9 mouse cellular contexts compared by ENCODE assay signal in genomic region chr13:56112980-56113379, GRCm38 (mm10). TPM values are rescaled to one million over a fixed set of nuclear protein-coding genes. Genes with fewer than 3 reads are reported as not detected.
A peak's percentile ranks its signal among the peaks of the same experiment; 100 is the strongest.
DNase-seq lines count a peak whose midpoint lies in the region; ATAC-seq and TF ChIP-seq lines count a peak whose summit lies in the region.
"Had no signal": no experiment of that assay in that cellular context is flagged by ENCODE, and none has a peak within 500 bp of the region (broad histone marks: within the 10 kb centered on the region; RNA-seq: fewer than 3 reads in every experiment).

No protein-coding gene starts in this region.

- TF ChIP-seq POLR2A in heart, adult 2 months (IDR thresholded peaks at IDR 0.05; ENCODE audit: insufficient read depth, low read depth, low read length), result no peak
- no peak for TF ChIP-seq POLR2A in lung, adult 2 months (IDR thresholded peaks at IDR 0.05; ENCODE audit: borderline replicate concordance, extremely low read depth, low read depth, low read length)

- no peak for TF ChIP-seq CTCF in heart, adult 2 months (IDR thresholded peaks at IDR 0.05)
- TF ChIP-seq CTCF in lung, embryonic 14.5 days (IDR thresholded peaks at IDR 0.05; ENCODE audit: low read depth), result no peak
- TF ChIP-seq CTCF in lung, adult 2 months (IDR thresholded peaks at IDR 0.05; ENCODE audit: insufficient read depth, low read length), result no peak

- peak overlapping the region; percentile 31; the same call in 1 of the 2 replicates for H3K27ac ChIP-seq in heart, adult 2 months
- H3K27ac ChIP-seq in lung, embryonic 14.5 days (ENCODE audit: low read depth), result peak overlapping the region; percentile 43
- H3K27ac ChIP-seq in hindbrain, embryonic 15.5 days (replicated peaks), result peak overlapping the region; percentile 36

- DNase-seq in heart, adult 2 months, result no peak
- no peak for DNase-seq in heart, adult 8-10 months (ENCODE audit: low spot score)
- DNase-seq in lung, embryonic 14.5 days, result peak; percentile 65
- DNase-seq in lung, postnatal 14 days, result no peak
- peak; percentile 40 for DNase-seq in right cerebral cortex, postnatal 25 days
- no peak for DNase-seq in thymus, adult 18-20 months
- no peak for DNase-seq in lung, adult 2 months

- H3K36me3 ChIP-seq in heart, adult 2 months (ENCODE audit: control insufficient read depth, insufficient read depth, low read length), result peaks cover 11% of the 10 kb centered on the region; the same call in 1 of the 2 replicates
- peaks cover 55% of the 10 kb centered on the region; the same call in 1 of the 2 replicates for H3K36me3 ChIP-seq in lung, embryonic 14.5 days (ENCODE audit: insufficient read depth)
- no peaks in the 10 kb centered on the region for H3K36me3 ChIP-seq in hindbrain, embryonic 15.5 days

- whole genome bisulfite sequencing in heart, adult 2 months, result 61% methylated on average over 13 of the region's 13 CpGs
- 24% methylated on average over 13 of the region's 13 CpGs for WGBS in lung, embryonic 14.5 days
- 32% methylated on average over 13 of the region's 13 CpGs for WGBS in hindbrain, embryonic 15.5 days
- WGBS in lung, adult 2 months, result 43% methylated on average over 13 of the region's 13 CpGs

- H3K9ac ChIP-seq in heart, adult 2 months (ENCODE audit: low read depth, low read length), result no peak overlapping the region
- H3K9ac ChIP-seq in lung, embryonic 14.5 days, result no peak overlapping the region
- H3K9ac ChIP-seq in hindbrain, embryonic 15.5 days, result no peak overlapping the region

- intact Hi-C loops in heart, adult 2 months (cut with DNase I), result no loop called here

- H3K4me2 ChIP-seq in lung, embryonic 14.5 days, result 0 out of 2 replicates have a peak overlapping the region, but pooled peaks have one; percentile 24
- H3K4me2 ChIP-seq in hindbrain, embryonic 15.5 days, result no peak overlapping the region

- no peak for TF ChIP-seq EP300 in heart, adult 2 months (IDR thresholded peaks at IDR 0.05; ENCODE audit: insufficient read depth, low read depth, low read length)

- H3K4me1 ChIP-seq in heart, adult 2 months (ENCODE audit: control insufficient read depth, insufficient read depth, low read length), result peaks cover 38% of the 10 kb centered on the region
- H3K4me1 ChIP-seq in lung, embryonic 14.5 days (ENCODE audit: insufficient read depth), result peaks cover 46% of the 10 kb centered on the region
- H3K4me1 ChIP-seq in hindbrain, embryonic 15.5 days (replicated peaks), result peaks cover 73% of the 10 kb centered on the region
- H3K4me1 ChIP-seq in lung, adult 2 months (ENCODE audit: control insufficient read depth, insufficient read depth, low read length), result peaks cover 46% of the 10 kb centered on the region

- no peaks in the 10 kb centered on the region for H3K9me3 ChIP-seq in lung, embryonic 14.5 days (ENCODE audit: low read depth, low read length)
- no peaks in the 10 kb centered on the region for H3K9me3 ChIP-seq in hindbrain, embryonic 15.5 days

- ATAC-seq in lung, embryonic 14.5 days (ENCODE audit: insufficient read depth), result no peak
- no peak for ATAC-seq in hindbrain, embryonic 15.5 days (ENCODE audit: low FRiP score, low read depth)
- ATAC-seq: CD4-positive, CD25-positive, alpha-beta regulatory T cell, adult 4 months had no signal

- H3K27me3 ChIP-seq in heart, adult 2 months (ENCODE audit: control insufficient read depth, insufficient read depth, low read length), result no peaks in the 10 kb centered on the region
- H3K27me3 ChIP-seq in lung, embryonic 14.5 days (ENCODE audit: insufficient read depth, low read length), result no peaks in the 10 kb centered on the region
- no peaks in the 10 kb centered on the region for H3K27me3 ChIP-seq in hindbrain, embryonic 15.5 days

- H3K79me2 ChIP-seq in heart, adult 2 months (replicated peaks; ENCODE audit: control insufficient read depth, insufficient read depth, low read length), result peaks cover 3% of the 10 kb centered on the region; the same call in 1 of the 2 replicates

- H3K4me3 ChIP-seq in heart, adult 2 months, result no peak overlapping the region
- no peak overlapping the region for H3K4me3 ChIP-seq in lung, embryonic 14.5 days (ENCODE audit: low read depth, low read length)
- no peak overlapping the region for H3K4me3 ChIP-seq in hindbrain, embryonic 15.5 days
- no peak overlapping the region for H3K4me3 ChIP-seq in lung, adult 2 months (replicated peaks; ENCODE audit: extremely low read depth, low read depth, low read length)

RNA-seq across cellular contexts. Expression of gene H2afy, which starts 23.2 kb away (rescaled TPM):
- 10 to 100 TPM; 43.3 to 49.6 TPM for total RNA-seq in heart, adult 2 months (2021)
- 34.9 and 39.4 TPM in 2 replicates for polyA plus RNA-seq in heart, adult 2 months (2012; rRNA removed)
- 10 to 100 TPM; 39.0 to 48.2 (median 45.6) TPM for total RNA-seq in heart, adult 8-10 months (2022)
- polyA plus RNA-seq in lung, embryonic 14.5 days (2014; fragmentation: Nextera tagmentation; extraction: Ambion mirVana), result 359 and 377 TPM in 2 replicates
- 294 and 309 TPM in 2 replicates for polyA plus RNA-seq in hindbrain, embryonic 15.5 days (2015; fragmentation: Nextera tagmentation; extraction: Ambion mirVana)
- polyA plus RNA-seq in lung, adult 2 months (2012; rRNA removed), result 85.2 and 110 TPM in 2 replicates

Comparison
In these comparisons a context has a peak if more than half of its experiments do, and no peak if none do; other contexts are left out.
1. DNase-seq: peak in lung, embryonic 14.5 days (single experiment) and right cerebral cortex, postnatal 25 days (single experiment); none in heart, adult 2 months (0 of 2), heart, adult 8-10 months (single experiment), lung, postnatal 14 days (single experiment), thymus, adult 18-20 months (0 of 2) and lung, adult 2 months (single experiment).
2. Peak in every context shown above with its lines, with median percentiles within 50 percentile points of each other: H3K27ac ChIP-seq.